Mouse (Mus musculus) gonadal fat pad, adult 2 months (tissue): ENCODE data around the gene Stambp. TPM values are rescaled to one million over a fixed set of nuclear protein-coding genes. Genes with fewer than 3 reads are reported as not detected.
"Not testable (repeated sequence)": the region's sequence is repeated elsewhere in the genome, so short reads cannot be mapped to it uniquely, and the experiment has no call there.

Experiments used
- DNase-seq: peaks from one replicate; pipeline ENCODE4 v3.0.0-alpha.2; 2012; ENCODE audit warnings: low read depth
- polyA plus RNA-seq: library from polyadenylated mRNA; depleted of rRNA; stranded (reverse); fragments of >200 nt; gene quantifications from 2 replicates; pipeline ENCODE4 v1.2.3, GENCODE M21; 2012; rRNA removed

The Stambp gene
- 22.6 and 22.9 TPM in 2 replicates for polyA plus RNA-seq

DNA sequence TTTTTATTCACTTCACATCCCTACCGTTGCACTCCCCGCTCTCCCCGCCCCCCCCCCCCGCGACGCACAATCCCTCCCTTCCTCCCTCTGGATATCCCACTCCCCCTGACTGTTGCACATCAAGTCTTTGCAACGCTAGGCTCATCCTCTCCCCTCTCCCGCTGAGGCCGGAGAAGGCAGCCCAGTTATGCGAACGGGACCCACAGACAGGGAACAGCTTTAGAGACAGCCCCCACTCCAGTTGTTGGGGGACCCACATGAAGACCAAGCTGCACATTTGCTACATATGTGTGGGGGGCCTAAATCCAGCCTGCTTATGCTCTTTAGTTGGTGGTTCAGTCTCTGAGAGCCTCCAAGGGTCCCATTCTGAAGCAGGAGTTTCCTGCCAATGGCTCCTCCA is at the start of gene Stambp:
Stambp (minus strand) TSS at position 59 of the 400 bp plus-strand sequence.
- no peak for DNase-seq

DNA sequence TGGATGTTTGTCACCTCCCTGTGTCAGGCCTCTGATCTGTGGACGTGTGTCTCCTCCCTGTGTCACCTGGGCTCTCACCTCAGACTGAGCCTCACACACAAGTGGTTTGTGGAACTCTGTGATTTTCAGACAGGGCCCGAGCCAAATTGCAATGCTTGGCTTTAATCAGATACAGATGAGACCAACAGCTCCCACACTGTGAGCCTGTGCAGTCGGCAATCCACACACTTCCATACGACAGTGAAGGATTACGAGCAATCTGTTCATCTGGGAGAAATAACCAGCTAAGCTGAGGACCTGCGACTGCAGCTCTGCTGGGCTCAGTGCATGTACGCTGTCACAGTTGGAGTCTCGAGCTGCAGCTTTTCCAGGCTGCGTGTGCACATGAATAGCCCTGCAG is 47.4 kb upstream of the Stambp start:
- DNase-seq: no peak

DNA sequence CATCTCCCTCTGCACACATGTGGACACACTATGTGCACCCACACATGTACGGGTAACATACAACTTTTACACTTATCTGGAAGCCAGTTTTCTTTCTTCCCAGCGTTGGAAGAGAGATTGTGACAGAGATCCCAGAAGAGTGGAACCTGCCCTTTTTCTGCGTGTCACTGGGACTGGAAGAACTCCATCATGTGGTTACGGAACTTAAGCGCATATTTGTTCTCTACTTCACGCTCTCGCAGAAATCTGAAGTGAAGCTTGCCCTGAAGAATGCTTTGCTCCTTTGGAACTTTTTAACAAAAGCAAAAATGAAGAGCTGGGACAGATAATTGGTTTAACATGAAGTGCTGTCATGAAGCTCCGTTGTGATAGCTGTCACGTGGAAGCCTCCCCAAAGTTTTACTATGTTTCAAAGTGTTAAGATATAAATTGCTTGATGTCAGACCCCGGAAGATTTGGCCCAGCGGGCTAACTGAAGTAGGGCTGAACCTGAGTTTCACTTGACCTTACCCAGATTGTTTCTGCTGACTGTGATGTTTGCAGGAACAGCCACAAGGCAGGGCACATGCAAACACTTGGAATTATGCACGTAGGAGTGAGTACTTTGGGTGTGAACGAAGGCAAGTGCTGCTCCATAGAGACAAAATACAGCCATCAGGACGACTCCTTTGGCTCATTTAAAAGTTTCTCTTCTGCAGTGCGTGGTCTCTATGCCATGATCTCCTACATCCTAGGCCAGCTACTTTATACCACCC is 45.2 kb upstream of the Stambp start:
- DNase-seq: no peak

DNA sequence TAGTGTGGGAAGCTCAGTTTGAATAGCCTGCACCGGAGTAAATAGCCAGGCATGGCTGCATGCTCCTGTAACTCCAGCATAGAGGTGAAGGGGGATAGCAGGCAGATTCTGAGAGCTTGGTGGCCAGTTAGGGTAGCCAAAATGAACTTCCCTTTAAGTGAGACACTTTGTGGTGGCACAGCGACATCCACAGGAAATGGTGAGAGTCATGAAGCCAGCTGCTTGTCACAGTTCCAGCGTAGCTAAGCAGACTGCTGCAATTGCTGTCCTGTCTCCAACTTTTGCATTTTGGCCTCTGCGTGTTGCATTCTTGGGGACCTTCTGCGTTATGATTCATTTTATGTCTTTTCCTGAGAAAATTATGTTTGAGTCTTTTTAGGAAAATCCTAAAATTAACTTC is 44.0 kb upstream of the Stambp start:
- DNase-seq: no peak

DNA sequence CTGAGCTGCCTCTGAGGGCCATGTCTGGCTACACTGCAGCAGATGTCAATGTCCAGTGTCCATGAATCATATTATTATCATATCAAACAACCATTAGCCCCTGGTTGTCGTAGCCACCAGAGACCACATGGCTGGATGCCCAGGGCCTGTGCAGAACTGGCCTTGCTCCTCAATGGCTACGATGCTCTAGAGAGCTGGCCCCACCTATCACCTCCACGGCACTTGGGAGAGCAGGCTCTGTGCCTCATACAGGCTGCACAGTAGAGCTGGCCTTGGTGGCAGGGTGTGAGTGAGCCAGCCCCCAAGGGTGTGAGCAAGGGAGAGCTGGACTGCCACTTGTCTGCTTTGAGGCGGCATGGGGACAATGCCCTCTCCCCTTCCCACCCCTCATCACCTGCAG is 41.9 kb upstream of the Stambp start:
- no peak for DNase-seq

DNA sequence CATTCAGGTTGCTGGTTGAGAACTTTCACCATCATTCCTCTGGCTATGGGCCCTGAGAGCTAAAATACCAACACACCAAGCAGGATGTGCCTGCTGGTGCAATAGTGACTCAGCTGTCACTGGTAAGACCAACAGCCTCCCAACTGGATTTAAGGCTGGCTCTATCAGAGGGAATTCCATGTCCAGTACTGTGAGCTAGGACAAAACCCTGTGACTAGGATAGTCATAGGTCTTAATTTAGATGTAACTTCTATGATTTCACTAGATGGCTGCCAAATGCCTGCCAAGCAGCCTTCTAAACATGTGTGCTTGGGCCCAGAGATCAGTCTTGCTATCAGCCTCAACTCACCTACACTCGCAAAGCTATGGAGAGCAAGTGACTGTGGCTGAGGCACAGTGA is 40.4 kb upstream of the Stambp start:
- no peak for DNase-seq

DNA sequence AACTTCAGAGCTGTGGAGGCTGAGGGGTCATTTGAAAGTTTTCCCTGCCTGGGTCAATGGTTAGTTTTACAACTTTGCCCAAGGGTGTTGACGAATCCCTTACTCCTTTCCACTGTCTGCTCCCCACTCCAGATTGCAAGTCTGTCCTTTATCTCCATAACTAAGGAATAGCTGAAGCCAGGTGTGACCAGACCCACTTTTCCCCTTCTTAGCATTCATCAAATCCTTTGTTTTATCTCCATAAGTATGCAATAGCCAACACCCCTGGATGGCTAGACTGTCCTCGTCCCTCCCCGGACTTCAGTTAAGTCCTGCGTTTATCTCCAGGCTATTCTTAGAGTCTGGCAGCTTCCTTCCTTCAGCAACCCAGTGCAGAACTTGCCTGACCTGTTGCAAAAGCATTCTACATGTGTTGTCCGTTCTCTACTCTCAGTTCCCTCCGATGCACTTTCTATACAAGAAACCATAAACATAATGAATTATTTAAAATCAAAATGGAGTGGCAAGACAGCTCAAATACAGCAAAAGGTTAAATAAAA is 27.2 kb upstream of the Stambp start:
- no peak for DNase-seq

DNA sequence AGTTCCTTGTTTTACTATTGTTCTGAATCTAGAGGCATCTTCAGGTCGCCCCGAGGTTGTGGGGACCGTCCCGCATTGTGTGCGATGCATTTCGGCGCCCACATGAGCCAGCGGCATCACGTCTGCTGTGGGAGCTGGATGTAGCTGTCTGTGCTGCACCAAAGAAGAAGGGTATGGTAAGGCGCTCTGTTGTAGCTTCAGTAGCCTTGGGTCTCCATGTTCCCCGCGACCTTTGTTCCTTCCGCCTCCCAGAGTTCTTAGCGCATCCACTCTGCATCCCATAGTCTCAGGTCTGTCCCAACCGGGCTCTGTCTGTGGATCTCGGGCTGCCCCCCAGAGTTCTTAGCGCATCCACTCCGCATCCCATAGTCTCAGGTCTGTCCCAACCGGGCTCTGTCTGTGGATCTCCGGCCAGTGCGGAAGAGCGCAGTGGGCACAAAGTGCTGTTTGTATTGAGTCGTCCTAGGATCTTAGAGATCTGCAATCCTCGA is 26.6 kb upstream of the Stambp start:
- no peak for DNase-seq

DNA sequence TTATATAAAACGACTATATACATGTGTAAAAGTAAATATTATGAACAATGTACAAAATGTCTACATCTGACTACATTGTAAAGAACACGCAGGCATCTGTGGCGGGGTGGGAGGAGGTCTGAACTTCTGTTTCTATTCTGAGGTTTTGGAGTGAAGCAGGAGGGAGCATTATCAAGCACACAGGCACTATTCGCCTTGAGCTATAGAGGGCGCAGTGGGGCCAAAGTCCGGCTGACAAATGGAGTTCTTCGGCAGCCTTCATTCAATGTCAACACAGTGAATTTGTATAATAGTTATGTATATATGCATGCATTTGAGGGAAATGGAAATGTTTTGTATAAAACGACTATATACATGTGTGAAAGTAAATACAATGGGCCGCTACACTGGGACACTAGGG is 26.1 kb upstream of the Stambp start:
- no peak for DNase-seq

DNA sequence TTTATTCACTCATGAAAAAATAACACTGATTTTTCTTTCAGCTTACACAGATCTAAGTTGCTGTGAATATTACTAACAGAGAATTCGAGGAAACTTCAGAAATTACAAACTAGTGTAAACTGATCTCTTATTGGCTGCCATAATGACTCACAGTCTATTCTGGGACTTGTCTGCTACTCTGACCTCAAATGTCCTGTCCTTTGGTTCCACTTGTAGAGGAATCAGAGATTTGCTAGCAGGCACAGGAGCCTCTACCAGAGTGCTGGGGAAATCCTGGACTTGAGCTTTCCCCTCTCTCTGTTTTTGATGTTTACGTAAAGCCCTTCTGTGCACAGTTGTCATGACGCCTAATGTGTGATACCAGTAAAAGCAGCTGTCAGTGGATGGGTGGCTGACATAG is 25.5 kb upstream of the Stambp start:
- DNase-seq: no peak

DNA sequence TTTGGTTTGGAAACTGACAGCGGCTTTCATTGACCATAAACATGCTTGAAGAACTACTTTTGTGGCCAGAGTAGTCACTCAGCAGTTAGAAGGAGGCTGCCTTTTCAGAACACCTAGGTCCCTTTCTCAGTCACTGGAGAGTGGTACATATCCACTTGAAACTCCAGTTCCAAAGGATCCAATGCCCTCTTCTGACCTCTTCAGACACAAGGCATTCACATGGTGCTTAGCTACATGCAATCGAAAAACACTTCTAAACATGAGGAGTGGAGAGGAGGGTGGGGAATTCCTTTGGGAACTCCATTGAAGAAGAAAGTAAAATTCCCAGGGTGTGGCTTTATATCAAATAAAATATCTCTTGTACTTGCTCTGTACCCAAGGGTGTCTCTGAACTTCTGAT is 22.5 kb upstream of the Stambp start:
- no peak for DNase-seq

DNA sequence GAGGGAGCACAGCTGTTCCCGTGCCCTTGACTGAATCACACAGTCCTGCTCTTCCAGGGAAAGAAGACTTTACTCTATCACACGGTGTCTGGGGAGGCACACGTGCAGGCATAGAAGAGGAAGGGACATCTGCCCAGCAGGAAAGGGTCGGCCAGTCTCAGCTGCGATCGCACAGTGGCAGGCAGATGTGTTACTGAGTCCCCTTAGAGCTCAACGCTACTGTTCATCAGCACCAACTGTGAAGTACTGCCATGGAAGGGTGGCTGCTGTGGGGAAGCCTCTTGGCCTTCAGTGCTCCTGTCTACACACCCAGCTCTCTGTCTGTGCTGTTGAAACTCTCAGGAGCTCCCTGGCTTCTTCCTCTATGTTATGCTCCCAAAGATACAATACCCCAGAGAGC is 21.4 kb upstream of the Stambp start:
- no peak for DNase-seq

DNA sequence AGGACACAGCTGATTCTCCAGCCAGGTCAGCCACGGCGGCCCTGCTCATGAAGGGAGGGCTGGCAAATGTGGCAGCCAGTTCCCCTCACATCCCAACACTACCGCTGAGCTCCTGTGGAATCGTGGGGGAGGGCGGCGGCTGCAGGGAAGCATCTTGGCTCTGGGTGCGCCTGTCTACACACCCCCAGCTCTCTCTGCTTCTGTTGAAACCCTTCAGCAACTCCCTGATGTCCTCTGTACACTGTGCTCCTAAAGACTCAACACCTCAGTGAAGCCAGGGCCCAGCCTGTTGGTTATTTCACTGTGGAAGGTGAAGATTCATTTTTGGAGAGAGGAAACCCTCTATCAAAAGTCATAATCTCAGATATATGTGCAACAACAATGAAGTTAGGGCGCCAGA is 19.5 kb upstream of the Stambp start:
- no peak for DNase-seq

DNA sequence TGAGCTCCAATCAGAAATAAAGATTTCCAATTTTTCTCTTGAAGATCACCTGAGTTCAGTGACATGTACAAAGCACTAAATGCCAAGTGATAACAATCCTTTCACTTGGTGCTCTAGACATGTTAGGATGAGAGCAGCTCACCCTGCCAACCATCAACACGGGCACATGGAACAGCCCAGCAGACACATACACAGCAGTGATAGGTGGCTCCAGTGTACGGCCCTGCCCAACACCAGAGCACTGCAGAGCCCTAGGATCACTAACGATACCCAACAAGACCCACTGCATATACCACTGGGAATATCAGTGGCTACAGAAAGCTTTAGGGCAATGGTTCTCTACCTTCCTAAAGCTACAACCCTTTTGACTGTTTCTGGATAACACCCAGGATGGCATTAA is 17.8 kb upstream of the Stambp start:
- DNase-seq: no peak

DNA sequence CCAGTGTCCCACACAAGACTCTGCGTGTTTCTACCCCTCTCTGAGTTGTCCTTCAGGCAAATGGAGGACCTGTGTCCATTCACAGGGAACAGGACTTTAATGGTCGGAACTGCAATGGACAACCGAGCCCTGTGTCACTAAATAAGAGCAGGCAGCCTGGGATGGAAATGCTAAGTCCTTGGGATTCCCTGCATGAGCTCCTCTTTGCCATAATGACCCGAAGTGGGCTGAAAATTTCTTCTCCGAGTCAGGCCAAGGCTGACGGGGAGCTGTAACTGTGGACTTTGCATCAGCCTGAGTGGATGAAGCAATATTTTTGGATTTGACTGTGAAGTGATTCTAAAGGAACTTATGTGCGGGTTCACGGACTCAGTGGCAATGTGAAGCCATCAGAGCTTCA is 14.7 kb upstream of the Stambp start:
- not testable (repeated sequence) for DNase-seq

DNA sequence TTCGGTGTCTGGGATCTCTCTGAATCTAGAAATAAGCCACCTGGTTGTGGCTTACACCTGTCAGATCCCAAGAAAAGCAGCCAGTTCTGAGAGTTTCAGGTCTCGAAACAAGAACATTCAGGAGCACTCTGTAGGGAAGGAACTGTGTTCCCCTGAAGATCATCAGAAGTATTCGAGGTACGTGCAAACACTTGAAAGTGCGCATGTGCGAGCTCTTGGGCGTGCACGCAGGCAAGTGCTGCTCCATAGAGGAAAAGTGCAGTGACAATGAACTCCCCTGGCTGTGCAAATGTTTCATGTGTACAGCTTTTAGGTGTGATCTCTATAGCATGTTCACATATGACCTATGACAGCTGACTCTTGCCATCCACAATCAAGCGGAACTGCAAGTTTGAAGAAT is 12.8 kb upstream of the Stambp start:
- DNase-seq: not testable (repeated sequence)

DNA sequence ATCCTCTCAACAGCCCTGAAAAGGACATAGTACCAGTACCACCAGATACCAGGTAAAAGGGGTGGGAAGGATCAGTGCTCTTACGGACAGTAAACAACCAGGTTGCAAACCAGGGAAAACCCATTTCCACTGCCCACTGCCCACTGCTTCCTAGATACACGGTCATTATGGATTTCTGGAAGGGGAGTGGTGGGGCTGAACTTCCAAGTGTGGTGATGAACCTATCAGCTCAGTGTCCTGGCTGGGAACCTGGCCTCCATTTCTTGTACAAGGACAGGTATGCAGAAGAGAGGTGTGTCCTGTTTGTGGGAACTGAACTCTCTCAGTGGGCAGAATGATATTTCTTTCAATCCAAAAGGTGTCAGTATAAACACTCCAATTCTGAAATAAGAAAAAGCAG is 11.1 kb upstream of the Stambp start:
- no peak for DNase-seq

DNA sequence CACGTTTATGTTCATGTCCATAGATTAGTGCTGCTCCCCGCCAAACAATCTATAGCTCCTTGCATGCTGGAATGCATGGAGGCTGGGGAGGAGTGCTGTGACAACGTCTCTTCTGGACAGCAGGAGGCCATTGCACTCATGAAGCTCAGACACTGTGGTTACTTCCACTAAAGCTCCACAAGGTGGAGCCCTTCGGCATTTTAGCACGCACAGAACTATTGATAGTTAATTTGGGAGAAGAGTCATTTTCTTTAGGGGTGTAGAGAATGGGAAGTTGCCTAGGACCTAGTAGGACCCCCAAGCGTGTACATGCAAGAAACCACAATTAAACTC is 10.4 kb upstream of the Stambp start:
- no peak for DNase-seq

DNA sequence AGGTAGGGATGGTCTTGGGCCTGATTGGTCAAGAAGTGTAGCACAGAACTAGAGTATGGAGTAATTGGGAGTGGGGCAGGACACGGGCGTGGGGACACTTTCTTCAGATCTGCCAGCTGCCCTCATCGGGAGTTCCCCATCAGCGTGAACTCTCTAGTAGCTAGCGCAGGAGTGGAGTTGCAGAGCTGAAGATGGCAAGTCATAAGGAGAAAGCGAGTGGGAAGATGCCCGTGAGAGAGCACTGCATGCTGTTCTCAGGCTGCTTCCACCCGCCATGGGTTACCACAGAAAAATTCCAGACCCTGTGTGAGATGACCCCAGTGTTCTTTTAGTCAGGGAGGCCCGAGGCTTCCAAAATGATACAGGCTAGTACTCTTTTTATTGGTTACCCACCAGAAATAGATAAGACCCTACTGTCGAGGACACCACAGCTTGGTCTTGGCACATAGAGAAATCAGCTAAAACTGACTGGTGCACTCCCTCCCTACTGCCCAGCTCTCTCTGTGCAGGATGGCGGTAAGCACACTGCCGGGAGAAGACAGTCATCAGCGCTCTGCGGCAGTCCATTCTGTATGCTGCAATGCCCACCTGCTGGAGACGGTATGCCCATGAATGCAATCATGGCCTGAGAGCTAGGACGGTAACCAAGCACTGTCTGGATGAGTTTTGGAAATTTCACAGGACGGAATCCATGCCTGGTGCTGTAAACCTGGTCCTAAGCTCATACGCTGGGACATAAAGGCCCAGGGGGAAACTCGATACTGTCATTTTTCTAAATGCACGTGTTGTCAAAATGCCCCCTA is 9.8 kb upstream of the Stambp start:
- DNase-seq: no peak

DNA sequence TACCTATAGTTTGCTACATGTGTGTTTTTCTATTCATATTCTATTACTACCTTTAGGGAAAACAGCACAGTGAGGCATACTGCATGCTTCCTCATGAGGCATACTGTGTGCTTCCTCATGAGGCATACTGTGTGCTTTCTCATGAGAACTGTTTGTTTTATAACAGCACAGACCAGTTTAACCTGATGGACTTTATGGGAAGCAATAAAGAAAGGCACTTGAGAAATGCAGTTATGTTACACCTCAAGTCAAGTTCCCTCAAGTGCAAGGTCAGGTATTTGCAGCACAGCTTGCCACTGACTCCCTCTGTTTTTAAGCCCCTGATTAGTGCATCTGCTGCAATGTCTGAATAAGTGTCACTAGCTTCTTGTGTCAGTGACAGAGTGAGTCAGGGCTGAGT is 5.0 kb upstream of the Stambp start:
- DNase-seq: peak; percentile 54

DNA sequence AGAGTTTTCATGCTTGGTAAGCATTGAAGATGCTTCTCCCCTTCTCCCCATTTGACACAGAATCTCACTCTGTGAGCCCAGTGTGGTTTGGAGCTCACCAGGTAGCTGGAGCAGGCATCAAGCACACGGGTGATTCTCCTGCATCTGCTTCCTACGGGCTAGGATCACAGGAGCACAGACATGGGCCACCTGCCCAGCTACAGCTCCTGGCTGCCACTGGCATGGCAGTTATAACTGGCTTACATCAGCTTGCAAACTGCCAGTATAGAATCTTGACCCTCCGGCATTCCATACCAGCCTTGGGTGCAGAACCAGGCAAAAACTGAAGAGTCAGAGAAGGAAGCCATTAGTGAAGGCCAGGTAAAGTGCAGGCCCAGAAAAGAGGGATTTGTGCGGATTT is 3.1 kb upstream of the Stambp start:
- no peak for DNase-seq

DNA sequence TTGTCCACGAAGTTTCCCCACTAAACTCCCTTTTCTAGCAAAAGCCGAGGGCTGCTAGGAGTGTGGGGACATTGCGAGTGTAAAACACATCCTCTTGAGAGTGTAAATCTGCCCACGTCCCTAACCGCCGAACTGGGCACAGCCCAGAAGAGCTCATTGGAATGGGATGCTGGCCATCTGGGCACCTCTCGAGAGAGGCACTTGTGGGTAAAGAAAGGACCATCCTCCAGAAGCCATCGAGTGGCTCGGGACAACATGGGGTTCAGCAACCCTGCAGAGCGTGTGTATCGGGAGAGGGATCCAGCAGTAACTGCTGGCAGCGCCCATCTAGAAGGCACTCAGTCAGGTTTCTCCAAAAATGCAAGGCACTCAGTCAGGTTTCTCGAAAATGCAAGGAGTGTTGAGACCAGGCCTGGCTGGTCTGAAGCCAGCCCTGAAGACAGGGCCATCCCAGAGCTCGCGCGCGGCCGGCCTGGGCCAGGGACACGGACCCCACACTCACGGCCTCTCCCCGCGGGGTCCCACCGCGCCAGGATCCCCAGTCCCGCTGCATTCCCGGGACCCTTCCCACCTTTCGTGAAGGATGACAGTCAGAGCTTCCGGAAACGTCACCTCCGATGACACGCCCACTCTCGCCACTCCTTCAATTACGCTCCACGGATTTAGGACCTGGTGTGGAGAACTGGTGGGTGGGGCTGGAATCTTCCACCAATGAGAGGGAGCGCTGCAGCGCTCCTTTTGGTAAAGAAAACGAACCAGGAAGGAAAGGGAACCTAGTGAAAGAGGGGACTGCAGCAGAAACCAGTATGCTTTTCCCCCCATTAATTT is 475 bp downstream of the Stambp start:
- DNase-seq: peak; percentile 70
